Mouse (Mus musculus): ENCODE measurements at regions not wholly inside any gene's neighbourhood (a gene's known extent, or its start where the extent isn't known, plus 50 kb on each side); places are given as distances from the start of the nearest gene placed in this dataset.

- DNase-seq, result no peak
- intact Hi-C loops (cut with DNase I), result loop anchor here (10.0 kb wide), 1 partner anchor 149 kb away; no protein-coding TSS in a partner anchor
These were observed 51.3 kb upstream of the Cd28 start for GRCm38 (mm10) chr1:60665329-60665728.

- intact Hi-C loops (cut with DNase I), result loop anchor here (10.0 kb wide), 1 partner anchor 152 kb away; no protein-coding TSS in a partner anchor
- DNase-seq, result peak; percentile 23 to 31
These were observed 54.2 kb upstream of the Cd28 start for GRCm38 (mm10) chr1:60662301-60662986.

GRCm38 (mm10) chr1:60661857-60662256, 54.7 kb upstream of the Cd28 start:
- no peak for DNase-seq
- intact Hi-C loops (cut with DNase I), result loop anchor here (10.0 kb wide), 1 partner anchor 153 kb away; no protein-coding TSS in a partner anchor

GRCm38 (mm10) chr1:60659604-60660003, 57.0 kb upstream of the Cd28 start:
- intact Hi-C loops (cut with DNase I), result loop anchor here (5.0 to 10.0 kb wide), 2 partner anchors 92 to 155 kb away; partner anchors contain the start of gene Raph1
- DNase-seq, result no peak

- no peak for DNase-seq
- intact Hi-C loops (cut with DNase I), result loop anchor here (5.0 kb wide), 1 partner anchor 92 kb away; the partner anchor contains the start of gene Raph1
These were observed 57.6 kb upstream of the Cd28 start for GRCm38 (mm10) chr1:60659041-60659440.

- intact Hi-C loops (cut with DNase I), result loop anchor here (5.0 kb wide), 1 partner anchor 91 kb away; the partner anchor contains the start of gene Raph1
- DNase-seq, result no peak
These were observed 58.2 kb upstream of the Cd28 start for GRCm38 (mm10) chr1:60658383-60658782.

GRCm38 (mm10) chr1:60657511-60657910, 59.1 kb upstream of the Cd28 start:
- intact Hi-C loops (cut with DNase I), result loop anchor here (5.0 kb wide), 1 partner anchor 90 kb away; the partner anchor contains the start of gene Raph1
- DNase-seq, result no peak

GRCm38 (mm10) chr1:60656976-60657375, 59.6 kb upstream of the Cd28 start:
- intact Hi-C loops (cut with DNase I), result loop anchor here (5.0 kb wide), 1 partner anchor 90 kb away; the partner anchor contains the start of gene Raph1
- DNase-seq, result no peak

GRCm38 (mm10) chr1:60655691-60656595, 60.7 kb upstream of the Cd28 start:
- intact Hi-C loops (cut with DNase I), result loop anchor here (5.0 kb wide), 1 partner anchor 89 kb away; the partner anchor contains the start of gene Raph1
- DNase-seq, result no peak

- no peak for DNase-seq
- intact Hi-C loops (cut with DNase I), result loop anchor here (5.0 kb wide), 1 partner anchor 88 kb away; the partner anchor contains the start of gene Raph1
These were observed 61.4 kb upstream of the Cd28 start for GRCm38 (mm10) chr1:60655206-60655605.

GRCm38 (mm10) chr1:60652570-60653011, 64.0 kb upstream of the Cd28 start:
- DNase-seq, result no peak
- intact Hi-C loops (cut with DNase I), result no loop called here

- DNase-seq, result no peak
- intact Hi-C loops (cut with DNase I), result no loop called here
These were observed 66.4 kb upstream of the Cd28 start for GRCm38 (mm10) chr1:60650158-60650557.

- intact Hi-C loops (cut with DNase I), result no loop called here
- DNase-seq, result no peak
These were observed 67.2 kb upstream of the Cd28 start for GRCm38 (mm10) chr1:60649303-60649850.

GRCm38 (mm10) chr1:60646828-60647227, 69.8 kb upstream of the Cd28 start:
- DNase-seq, result no peak
- intact Hi-C loops (cut with DNase I), result no loop called here

GRCm38 (mm10) chr1:60646174-60646573, 70.4 kb upstream of the Cd28 start:
- no peak for DNase-seq
- intact Hi-C loops (cut with DNase I), result no loop called here

- no peak for DNase-seq
- intact Hi-C loops (cut with DNase I), result no loop called here
These were observed 71.4 kb upstream of the Cd28 start for GRCm38 (mm10) chr1:60645176-60645575.

- intact Hi-C loops (cut with DNase I), result no loop called here
- no peak for DNase-seq
These were observed 73.8 kb upstream of the Cd28 start for GRCm38 (mm10) chr1:60642761-60643160.

GRCm38 (mm10) chr1:60642175-60642574, 74.4 kb upstream of the Cd28 start:
- intact Hi-C loops (cut with DNase I), result no loop called here
- no peak for DNase-seq

GRCm38 (mm10) chr1:60641324-60641764, 74.4 kb upstream of the Raph1 start:
- intact Hi-C loops (cut with DNase I), result no loop called here
- no peak for DNase-seq

- intact Hi-C loops (cut with DNase I), result no loop called here
- DNase-seq, result no peak
These were observed 72.6 kb upstream of the Raph1 start for GRCm38 (mm10) chr1:60639536-60639935.
